Mouse (Mus musculus) midbrain, postnatal 0 days (tissue): ENCODE measurements around the gene Jak2. TPM values are rescaled to one million over a fixed set of nuclear protein-coding genes. Genes with fewer than 3 reads are reported as not detected.

Experiments
- ATAC-seq: fragments of 200-750 bp; cut with Nextera tagmentation; 2 replicates; pipeline ENCODE4 v1.8.0; 2017; ENCODE audit warnings: moderate number of reproducible peaks, mild to moderate bottlenecking, moderate TSS enrichment, moderate library complexity; ENCODE audit not compliant: low FRiP score
- DNase-seq: peaks from one replicate; pipeline ENCODE4 v3.0.0-alpha.2; 2015; ENCODE audit warnings: low spot score
- H3K27ac ChIP-seq: fragments of 300-500 bp; sonication (generic); 2 replicates; pipeline ENCODE4 v1.5.1; 2014; ENCODE audit warnings: low read depth, mild to moderate bottlenecking, low read length, mixed read lengths
- H3K27me3 ChIP-seq: fragments of 300-500 bp; sonication (generic); 2 replicates; pipeline ENCODE4 v1.6.1; 2014; ENCODE audit warnings: low read length, control low read depth, mixed read lengths; ENCODE audit not compliant: insufficient read depth
- H3K36me3 ChIP-seq: fragments of 300-500 bp; sonication (generic); 2 replicates; pipeline ENCODE4 v1.6.1; 2014; ENCODE audit warnings: low read length, control low read depth, mixed read lengths; ENCODE audit not compliant: insufficient read depth
- H3K4me1 ChIP-seq: fragments of 300-500 bp; sonication (generic); 2 replicates; pipeline ENCODE4 v1.6.1; 2014; ENCODE audit warnings: mild to moderate bottlenecking, control low read depth, antibody characterized with exemption, low read length, mixed read lengths; ENCODE audit not compliant: insufficient read depth
- H3K4me2 ChIP-seq: fragments of 300-500 bp; sonication (generic); 2 replicates; pipeline ENCODE4 v1.6.1; 2014; ENCODE audit warnings: low read depth, mild to moderate bottlenecking, low read length, mixed read lengths; ENCODE audit not compliant: poor library complexity, severe bottlenecking
- H3K4me3 ChIP-seq: fragments of 300-500 bp; sonication (generic); 2 replicates; pipeline ENCODE4 v1.5.1; 2014; ENCODE audit warnings: low read depth, mild to moderate bottlenecking, low read length, moderate library complexity
- H3K9ac ChIP-seq: fragments of 300-500 bp; sonication (generic); replicated peaks from 2 replicates; pipeline ENCODE4 v1.6.1; 2014; ENCODE audit warnings: mild to moderate bottlenecking, low read length, moderate library complexity, mixed read lengths; ENCODE audit not compliant: poor library complexity, severe bottlenecking
- H3K9me3 ChIP-seq: fragments of 300-500 bp; sonication (generic); 2 replicates; pipeline ENCODE4 v1.6.1; 2016; ENCODE audit warnings: low read length, control low read depth
- CTCF ChIP-seq: IDR thresholded peaks from 2 replicates; pipeline ENCODE4 v1.5.1; 2016; ENCODE audit warnings: antibody characterized with exemption, mild to moderate bottlenecking
- WGBS: fragments of 180-500 bp; shearing (Covaris S2); extraction: QIAGEN DNeasy Blood & Tissue Kit; methylation state at CpG from one replicate; pipeline ENCODE4 v1.1.7; 2014; 5-methylcytosine and 5-hydroxymethylcytosine counted together
- polyA plus RNA-seq: library from polyadenylated mRNA; unstranded; fragments of >200 nt; fragmentation: Nextera tagmentation; extraction: Ambion mirVana; gene quantifications from 2 replicates; pipeline ENCODE4 v1.2.1, GENCODE M21; 2015
- total RNA-seq: library from RNA; depleted of rRNA; stranded (reverse); fragments of >200 nt; gene quantifications from 2 replicates; pipeline ENCODE4 v1.2.3, GENCODE M21; 2014

The Jak2 gene
- total and polyA plus RNA-seq, 2 experiments from 2014 or later, result 12.0 to 35.3 TPM

GRCm38 (mm10) chr19:29350991-29351390 lies 99.4 kb downstream of the Jak2 start:
- no peak overlapping the region for H3K9ac ChIP-seq
- ATAC-seq (no peak), DNase-seq (no peak)
- H3K36me3 ChIP-seq, result peaks cover 5% of the 10 kb centered on the region
- H3K27ac ChIP-seq, result no peak overlapping the region
- no peak overlapping the region for H3K4me3 ChIP-seq
- H3K4me1 ChIP-seq, result no peaks in the 10 kb centered on the region
- no peaks in the 10 kb centered on the region for H3K27me3 ChIP-seq
- H3K4me2 ChIP-seq, result no peak overlapping the region
- no peaks in the 10 kb centered on the region for H3K9me3 ChIP-seq
- WGBS, result 47% methylated on average over 5 of the region's 5 CpGs
- no peak for TF ChIP-seq CTCF

- ATAC-seq (peak; percentile 76), DNase-seq (peak; percentile 87)
- Histone ChIP-seq H3K4me2 (peak overlapping the region; percentile 32), H3K4me3 (no peak overlapping the region), H3K27me3 (no peaks in the 10 kb centered on the region), H3K9me3 (no peaks in the 10 kb centered on the region), H3K27ac (no peak overlapping the region), H3K4me1 (no peaks in the 10 kb centered on the region), H3K9ac (no peak overlapping the region), H3K36me3 (peaks cover 7% of the 10 kb centered on the region)
- peak; percentile 90 for TF ChIP-seq CTCF
- WGBS, result 4% methylated on average over 20 of the region's 20 CpGs
Measured at GRCm38 (mm10) chr19:29354895-29355877, 103.6 kb downstream of the Jak2 start.

- no peak overlapping the region for H3K4me2 ChIP-seq
- H3K9me3 ChIP-seq, result no peaks in the 10 kb centered on the region
- DNase-seq, result no peak
- H3K27me3 ChIP-seq, result no peaks in the 10 kb centered on the region
- WGBS, result 89% methylated on average over 11 of the region's 11 CpGs
- H3K36me3 ChIP-seq, result 0 out of 2 replicates have a peak, but pooled peaks cover 6% of the 10 kb centered on the region
- no peak for TF ChIP-seq CTCF
- ATAC-seq, result no peak
- no peak overlapping the region for H3K4me3 ChIP-seq
- no peak overlapping the region for H3K27ac ChIP-seq
- peaks cover 8% of the 10 kb centered on the region; the same call in 1 of the 2 replicates for H3K4me1 ChIP-seq
- H3K9ac ChIP-seq, result no peak overlapping the region
Measured at GRCm38 (mm10) chr19:29356281-29356680, 104.7 kb downstream of the Jak2 start.

GRCm38 (mm10) chr19:29360251-29360650 lies 108.6 kb downstream of the Jak2 start:
- Histone ChIP-seq H3K4me3 (no peak overlapping the region), H3K4me1 (peaks cover 9% of the 10 kb centered on the region), H3K27me3 (no peaks in the 10 kb centered on the region), H3K36me3 (0 out of 2 replicates have a peak, but pooled peaks cover 6% of the 10 kb centered on the region), H3K9me3 (no peaks in the 10 kb centered on the region), H3K27ac (no peak overlapping the region), H3K4me2 (no peak overlapping the region), H3K9ac (no peak overlapping the region)
- DNase-seq, result no peak
- 90% methylated on average over 5 of the region's 5 CpGs for WGBS
- TF ChIP-seq CTCF, result no peak
- no peak for ATAC-seq

- H3K4me1 ChIP-seq, result peaks cover 9% of the 10 kb centered on the region
- H3K4me3 ChIP-seq, result peak overlapping the region; percentile 69
- H3K9ac ChIP-seq, result peak overlapping the region; percentile 76
- ATAC-seq, result peak; percentile 99
- H3K36me3 ChIP-seq, result 0 out of 2 replicates have a peak, but pooled peaks cover 6% of the 10 kb centered on the region
- H3K9me3 ChIP-seq, result no peaks in the 10 kb centered on the region
- no peak for TF ChIP-seq CTCF
- 2% methylated on average over 33 of the region's 33 CpGs for WGBS
- no peaks in the 10 kb centered on the region for H3K27me3 ChIP-seq
- peak overlapping the region; percentile 71 for H3K27ac ChIP-seq
- H3K4me2 ChIP-seq, result peak overlapping the region; percentile 75
- DNase-seq, result peak; percentile 97
Measured at GRCm38 (mm10) chr19:29361468-29362130, 110.0 kb downstream of the Jak2 start.
